Mouse (Mus musculus): ENCODE measurements around the gene Arhgef3. TPM values are rescaled to one million over a fixed set of nuclear protein-coding genes. Genes with fewer than 3 reads are reported as not detected.

Arhgef3 gene
- polyA plus RNA-seq, 1 experiment from 2014 or later = 19.9 TPM

DNA sequence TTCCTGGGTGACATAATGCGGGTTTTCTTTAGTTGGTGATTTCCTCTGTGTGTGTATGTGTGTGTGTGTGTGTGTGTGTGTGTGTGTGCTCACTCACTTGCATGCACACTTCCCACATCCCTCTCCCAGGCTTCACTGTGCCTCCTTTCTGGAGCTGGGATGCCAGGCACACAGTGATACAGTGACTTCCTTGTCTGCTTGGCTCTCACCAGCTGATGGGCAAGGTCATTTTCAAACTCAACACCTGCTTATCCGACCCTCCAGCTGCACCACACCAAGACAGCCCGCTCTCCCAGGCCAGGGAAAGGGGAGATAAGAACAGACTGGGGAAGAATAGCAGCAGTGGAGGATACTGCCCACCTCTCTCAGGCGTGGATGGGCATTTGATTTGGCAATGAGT, 52.5 kb downstream of the Arhgef3 start:
- H3K9ac ChIP-seq = no peak overlapping the region
- H3K36me3 ChIP-seq = no peaks in the 10 kb centered on the region
- H3K9me3 ChIP-seq = no peaks in the 10 kb centered on the region
- peaks cover 22% of the 10 kb centered on the region for H3K4me1 ChIP-seq
- no peak overlapping the region for H3K4me3 ChIP-seq
- no peak overlapping the region for H3K4me2 ChIP-seq
- H3K27me3 ChIP-seq = no peaks in the 10 kb centered on the region
- ATAC-seq (ENCODE audit: insufficient number of reproducible peaks, low FRiP score, low TSS enrichment, low read depth) = peak; percentile 41; the same call in 1 of the 2 replicates
- WGBS = 75% methylated on average over 4 of the region's 4 CpGs
- peak overlapping the region; percentile 19; the same call in 1 of the 2 replicates for H3K27ac ChIP-seq

DNA sequence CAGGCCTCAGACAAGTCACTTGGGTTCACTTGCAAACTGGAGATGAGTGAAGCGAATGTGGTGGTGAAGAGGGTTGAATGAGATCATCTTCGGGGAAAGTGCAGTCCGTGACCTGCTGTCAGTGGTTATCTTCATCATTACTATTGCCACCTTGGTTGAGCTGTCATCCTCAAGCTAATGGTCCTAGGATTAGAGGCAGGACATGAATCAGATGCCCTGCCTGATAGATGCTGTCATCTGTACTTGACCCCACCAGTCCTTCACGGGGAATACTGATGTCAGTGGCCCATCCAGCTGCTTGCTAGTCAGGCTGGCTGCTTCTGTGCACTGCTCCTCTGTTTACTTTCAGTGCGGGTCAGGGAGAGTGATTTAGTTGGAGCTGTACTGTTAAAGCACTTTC, 53.7 kb downstream of the Arhgef3 start:
- ATAC-seq (ENCODE audit: insufficient number of reproducible peaks, low FRiP score, low TSS enrichment, low read depth) = no peak
- no peak overlapping the region for H3K4me2 ChIP-seq
- H3K9me3 ChIP-seq = no peaks in the 10 kb centered on the region
- H3K27me3 ChIP-seq = no peaks in the 10 kb centered on the region
- H3K4me1 ChIP-seq = peaks cover 33% of the 10 kb centered on the region
- no peak overlapping the region for H3K27ac ChIP-seq
- H3K4me3 ChIP-seq = no peak overlapping the region
- H3K36me3 ChIP-seq = no peaks in the 10 kb centered on the region
- H3K9ac ChIP-seq = no peak overlapping the region
- WGBS = 85% methylated on average over 5 of the region's 5 CpGs

DNA sequence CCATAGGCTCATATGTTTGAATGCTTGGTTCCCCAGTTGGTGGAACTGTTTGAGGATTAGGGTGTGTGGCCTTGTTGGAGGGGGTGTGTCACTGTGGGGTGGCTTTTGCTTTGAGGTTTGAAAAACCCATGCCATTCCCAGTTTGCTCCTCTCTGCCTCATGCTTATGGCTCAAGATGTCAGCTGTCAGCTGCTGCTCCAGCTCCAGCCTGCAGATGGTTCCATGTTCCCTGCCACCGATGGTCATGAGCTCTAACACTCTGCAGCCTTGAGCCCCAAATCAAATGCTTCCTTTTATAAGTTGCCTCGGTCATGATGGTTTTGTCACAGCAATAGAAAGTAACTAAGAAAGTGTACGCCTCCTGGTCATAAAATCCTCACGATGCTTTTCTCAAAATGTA, 54.6 kb downstream of the Arhgef3 start:
- Histone ChIP-seq H3K4me1 (peaks cover 42% of the 10 kb centered on the region), H3K27me3 (no peaks in the 10 kb centered on the region), H3K4me2 (no peak overlapping the region), H3K9me3 (no peaks in the 10 kb centered on the region), H3K9ac (no peak overlapping the region), H3K27ac (no peak overlapping the region), H3K4me3 (no peak overlapping the region), H3K36me3 (no peaks in the 10 kb centered on the region)
- no peak for ATAC-seq (ENCODE audit: insufficient number of reproducible peaks, low FRiP score, low TSS enrichment, low read depth)
- 90% methylated on average over 4 of the region's 4 CpGs for WGBS

DNA sequence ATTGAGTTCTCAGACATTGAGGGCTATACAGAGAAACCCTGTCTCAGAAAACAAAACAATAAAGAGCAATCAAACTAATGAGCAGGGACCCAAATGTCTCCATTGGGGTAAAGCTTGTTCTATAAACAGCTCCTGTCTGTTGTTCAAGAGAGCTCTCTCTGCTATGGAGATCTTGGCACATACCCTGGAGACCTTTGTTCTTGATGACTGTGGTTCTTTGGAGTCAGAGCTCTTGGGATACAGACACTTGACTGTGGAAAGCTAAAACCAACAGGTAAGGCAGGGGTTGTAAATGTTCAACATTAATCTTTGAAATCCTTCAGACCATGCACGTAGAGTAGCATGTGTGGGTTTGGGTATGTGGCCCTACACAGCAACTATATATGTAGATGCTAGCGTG, 55.7 kb downstream of the Arhgef3 start:
- no peak overlapping the region for H3K4me2 ChIP-seq
- H3K4me3 ChIP-seq = no peak overlapping the region
- H3K27ac ChIP-seq = no peak overlapping the region
- H3K9ac ChIP-seq = no peak overlapping the region
- 93% methylated on average over 2 of the region's 2 CpGs for WGBS
- H3K27me3 ChIP-seq = no peaks in the 10 kb centered on the region
- no peak for ATAC-seq (ENCODE audit: insufficient number of reproducible peaks, low FRiP score, low TSS enrichment, low read depth)
- H3K4me1 ChIP-seq = peaks cover 51% of the 10 kb centered on the region
- H3K9me3 ChIP-seq = no peaks in the 10 kb centered on the region
- no peaks in the 10 kb centered on the region for H3K36me3 ChIP-seq

DNA sequence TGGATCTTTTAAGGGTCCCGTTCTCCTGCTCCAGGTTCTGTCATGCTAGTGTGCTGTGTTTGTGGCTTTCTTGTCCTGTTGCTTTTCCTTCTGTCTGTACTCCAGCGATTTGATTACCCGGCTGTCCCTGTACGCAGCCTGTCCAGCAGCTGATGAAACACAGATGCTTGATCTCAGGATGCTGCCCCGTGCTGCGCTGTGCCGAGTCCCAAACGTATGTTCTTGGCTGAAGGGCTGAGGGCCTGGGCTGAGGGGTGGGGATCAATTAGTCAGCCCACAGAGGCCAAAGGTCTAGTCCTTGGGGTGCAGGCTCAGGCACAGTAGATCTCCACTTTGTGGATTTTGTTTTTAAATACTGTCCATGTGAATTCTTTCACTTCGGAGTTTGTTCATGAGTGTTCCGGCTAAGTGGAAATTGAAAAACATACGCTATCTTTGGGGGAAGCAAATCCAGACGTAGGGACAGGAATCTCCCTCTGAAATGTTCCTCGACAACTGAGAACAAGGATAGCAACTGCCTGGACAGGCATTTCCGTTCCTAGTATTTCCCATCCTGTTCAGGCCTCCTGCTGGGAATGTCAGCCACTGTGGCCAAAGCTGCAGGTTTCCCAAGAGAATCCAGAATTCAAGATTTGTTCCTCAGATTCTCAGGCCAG, 56.6 kb downstream of the Arhgef3 start:
- Histone ChIP-seq H3K36me3 (no peaks in the 10 kb centered on the region), H3K27me3 (no peaks in the 10 kb centered on the region), H3K4me3 (no peak overlapping the region), H3K4me1 (peaks cover 52% of the 10 kb centered on the region), H3K4me2 (no peak overlapping the region), H3K9me3 (no peaks in the 10 kb centered on the region), H3K9ac (no peak overlapping the region), H3K27ac (no peak overlapping the region; the same call in 1 of the 2 replicates)
- ATAC-seq (ENCODE audit: insufficient number of reproducible peaks, low FRiP score, low TSS enrichment, low read depth) = no peak
- WGBS = 34% methylated on average over 14 of the region's 14 CpGs

DNA sequence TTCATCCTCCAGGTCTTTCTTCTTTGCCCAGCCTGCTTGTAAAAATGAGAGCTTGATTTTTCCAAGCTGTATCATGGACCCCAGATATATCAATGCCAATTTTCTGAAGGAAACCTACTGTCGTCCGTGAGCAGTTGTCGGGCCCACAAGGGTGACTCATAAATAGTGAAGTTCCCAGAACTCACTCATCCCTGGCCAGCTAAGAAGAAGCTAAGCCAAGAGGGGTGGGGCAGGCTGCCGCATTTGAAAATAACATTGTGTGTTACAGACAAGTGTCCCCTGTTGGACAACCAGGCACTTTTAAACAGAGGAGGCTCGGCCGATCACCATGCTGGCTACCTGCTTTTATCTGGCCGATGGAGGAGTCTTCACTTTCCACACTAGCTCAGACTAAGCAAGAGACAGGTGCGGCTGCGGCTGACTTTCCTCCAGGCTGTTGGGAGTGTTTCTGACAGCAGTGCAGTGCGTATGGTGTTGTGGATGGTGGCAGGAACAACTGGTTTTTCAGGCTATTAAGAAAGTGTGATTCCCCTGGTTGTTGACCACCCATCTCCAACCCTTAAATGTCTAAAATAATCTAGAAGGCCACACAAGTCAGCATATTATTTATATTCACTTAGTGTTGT, 58.6 kb downstream of the Arhgef3 start:
- peak overlapping the region; percentile 70 for H3K27ac ChIP-seq
- H3K27me3 ChIP-seq = no peaks in the 10 kb centered on the region
- no peaks in the 10 kb centered on the region for H3K36me3 ChIP-seq
- H3K9me3 ChIP-seq = no peaks in the 10 kb centered on the region
- ATAC-seq (ENCODE audit: insufficient number of reproducible peaks, low FRiP score, low TSS enrichment, low read depth) = no peak
- peaks cover 43% of the 10 kb centered on the region for H3K4me1 ChIP-seq
- H3K4me2 ChIP-seq = no peak overlapping the region
- no peak overlapping the region for H3K9ac ChIP-seq
- H3K4me3 ChIP-seq = no peak overlapping the region
- 46% methylated on average over 10 of the region's 10 CpGs for WGBS

DNA sequence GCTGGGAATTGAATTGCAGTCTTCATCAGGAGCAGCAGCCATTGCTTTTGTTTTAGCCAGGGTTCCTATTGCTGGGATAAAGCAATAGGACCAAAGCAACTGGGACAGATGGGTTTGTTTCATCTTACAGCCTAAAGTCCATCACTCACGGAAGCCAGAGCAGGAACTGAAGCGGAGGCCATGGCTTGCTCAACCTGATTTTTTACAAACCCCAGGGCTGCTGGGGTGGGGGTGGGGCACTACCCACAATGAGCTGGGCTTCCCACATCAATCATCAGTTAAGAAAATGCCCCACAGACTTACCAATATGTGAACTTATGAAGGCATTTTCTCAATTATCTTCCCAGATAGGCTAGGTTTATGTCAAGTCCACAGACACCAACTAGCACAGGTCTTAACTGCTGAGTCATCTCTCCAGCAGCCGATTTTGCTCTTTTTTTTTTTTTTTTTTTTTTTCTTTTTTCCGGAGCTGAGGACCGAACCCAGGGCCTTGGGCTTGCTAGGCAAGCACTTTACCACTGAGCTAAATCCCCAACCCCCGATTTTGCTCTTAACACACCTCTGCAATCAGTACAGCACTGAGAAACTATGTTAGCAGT, 59.6 kb downstream of the Arhgef3 start:
- no peak overlapping the region for H3K4me3 ChIP-seq
- H3K27me3 ChIP-seq = no peaks in the 10 kb centered on the region
- no peak overlapping the region for H3K4me2 ChIP-seq
- H3K9ac ChIP-seq = no peak overlapping the region
- H3K27ac ChIP-seq = 0 out of 2 replicates have a peak overlapping the region, but pooled peaks have one; percentile 1
- H3K4me1 ChIP-seq = peaks cover 52% of the 10 kb centered on the region
- no peaks in the 10 kb centered on the region for H3K9me3 ChIP-seq
- no peak for ATAC-seq (ENCODE audit: insufficient number of reproducible peaks, low FRiP score, low TSS enrichment, low read depth)
- 49% methylated on average over 6 of the region's 6 CpGs for WGBS
- no peaks in the 10 kb centered on the region for H3K36me3 ChIP-seq

DNA sequence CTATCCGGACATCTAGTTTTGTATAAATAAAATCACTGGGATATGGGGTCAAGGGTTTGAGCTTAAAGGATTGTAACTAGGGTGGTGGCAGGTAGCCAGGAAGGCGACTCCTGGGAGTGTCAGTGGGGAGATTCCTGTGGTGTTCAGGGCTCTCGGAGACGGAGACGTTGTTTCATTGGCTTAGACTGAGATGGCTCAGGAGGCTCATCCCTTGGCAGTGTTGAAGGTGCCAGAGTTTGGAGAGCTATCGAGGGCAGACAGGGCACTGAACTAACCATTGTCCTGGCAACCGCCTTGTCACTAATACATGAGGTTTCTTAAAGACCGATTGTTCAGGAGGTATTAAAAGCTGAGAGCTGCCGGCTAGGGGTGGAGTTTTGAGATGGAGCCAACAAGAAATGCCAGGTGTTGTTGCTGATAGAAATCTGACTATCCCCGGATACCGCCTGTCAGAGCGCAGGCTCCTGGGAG, 60.2 kb downstream of the Arhgef3 start:
- Histone ChIP-seq H3K9ac (no peak overlapping the region), H3K9me3 (no peaks in the 10 kb centered on the region), H3K36me3 (no peaks in the 10 kb centered on the region), H3K27me3 (no peaks in the 10 kb centered on the region), H3K4me1 (peaks cover 52% of the 10 kb centered on the region), H3K27ac (0 out of 2 replicates have a peak overlapping the region, but pooled peaks have one; percentile 2), H3K4me3 (no peak overlapping the region), H3K4me2 (no peak overlapping the region)
- no peak for ATAC-seq (ENCODE audit: insufficient number of reproducible peaks, low FRiP score, low TSS enrichment, low read depth)
- WGBS = 33% methylated on average over 12 of the region's 12 CpGs

DNA sequence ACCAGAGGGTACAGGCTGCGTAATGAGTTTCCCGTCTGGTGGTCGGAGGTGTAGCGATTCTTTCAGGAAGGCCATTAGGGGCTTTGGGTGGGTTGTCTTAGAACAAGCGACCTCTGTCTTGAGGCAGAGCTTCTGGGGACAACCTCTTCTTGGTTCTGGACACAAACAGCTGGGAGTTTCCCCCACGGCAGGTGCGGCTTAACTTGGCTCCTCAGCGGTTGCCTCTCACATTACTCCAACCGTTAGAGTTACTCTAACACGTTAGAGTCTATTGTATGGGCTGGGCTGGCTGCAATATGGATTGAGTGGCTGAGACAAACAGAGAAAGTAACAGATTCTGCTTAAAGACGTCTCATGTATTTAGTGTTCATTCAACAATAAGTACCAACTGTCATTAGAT, 60.6 kb downstream of the Arhgef3 start:
- peaks cover 52% of the 10 kb centered on the region for H3K4me1 ChIP-seq
- H3K4me2 ChIP-seq = no peak overlapping the region
- no peaks in the 10 kb centered on the region for H3K9me3 ChIP-seq
- 0 out of 2 replicates have a peak overlapping the region, but pooled peaks have one; percentile 2 for H3K27ac ChIP-seq
- no peak overlapping the region for H3K4me3 ChIP-seq
- H3K9ac ChIP-seq = no peak overlapping the region
- no peaks in the 10 kb centered on the region for H3K36me3 ChIP-seq
- no peak for ATAC-seq (ENCODE audit: insufficient number of reproducible peaks, low FRiP score, low TSS enrichment, low read depth)
- 47% methylated on average over 11 of the region's 11 CpGs for WGBS
- H3K27me3 ChIP-seq = no peaks in the 10 kb centered on the region

DNA sequence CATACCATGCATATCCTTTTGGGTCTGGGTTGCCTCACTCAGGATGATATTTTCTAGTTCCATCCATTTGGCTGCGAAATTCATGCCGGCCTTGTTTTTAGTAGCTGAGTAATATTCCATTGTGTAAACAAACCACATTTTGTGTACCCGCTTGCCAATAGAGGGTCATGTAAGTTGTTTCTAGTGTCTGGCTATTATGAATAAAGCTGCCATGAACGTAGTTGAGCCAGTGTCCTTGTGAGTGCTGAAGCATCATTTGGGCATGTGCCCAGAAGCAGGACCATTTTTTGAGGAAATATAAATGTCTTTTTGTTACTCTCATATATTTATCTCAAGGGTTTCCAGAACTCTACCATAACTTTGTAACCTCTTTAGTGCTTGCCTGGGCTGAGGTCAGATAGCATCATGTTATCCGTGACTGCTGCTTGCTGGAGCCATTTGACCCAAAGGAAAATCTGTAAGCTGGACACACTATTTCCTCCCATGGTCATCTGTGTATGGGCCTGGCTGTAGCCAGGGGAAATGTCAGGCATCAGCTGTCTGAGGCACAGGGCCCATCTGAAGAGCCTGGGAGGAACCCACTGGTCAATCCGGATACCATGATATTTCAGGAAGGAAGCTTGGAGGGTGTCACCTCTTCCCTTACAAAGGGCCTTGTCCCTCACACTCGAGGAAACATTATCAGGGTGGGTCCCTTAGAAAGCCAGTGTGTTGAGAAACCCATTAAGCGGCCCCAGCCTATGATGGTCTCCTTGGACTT, 63.3 kb downstream of the Arhgef3 start:
- Histone ChIP-seq H3K9ac (no peak overlapping the region), H3K4me2 (no peak overlapping the region), H3K27me3 (no peaks in the 10 kb centered on the region), H3K36me3 (no peaks in the 10 kb centered on the region), H3K4me3 (no peak overlapping the region), H3K27ac (peak overlapping the region; percentile 59; the same call in 1 of the 2 replicates), H3K4me1 (peaks cover 44% of the 10 kb centered on the region), H3K9me3 (no peaks in the 10 kb centered on the region)
- WGBS = 84% methylated on average over 8 of the region's 8 CpGs
- ATAC-seq (ENCODE audit: insufficient number of reproducible peaks, low FRiP score, low TSS enrichment, low read depth) = no peak

DNA sequence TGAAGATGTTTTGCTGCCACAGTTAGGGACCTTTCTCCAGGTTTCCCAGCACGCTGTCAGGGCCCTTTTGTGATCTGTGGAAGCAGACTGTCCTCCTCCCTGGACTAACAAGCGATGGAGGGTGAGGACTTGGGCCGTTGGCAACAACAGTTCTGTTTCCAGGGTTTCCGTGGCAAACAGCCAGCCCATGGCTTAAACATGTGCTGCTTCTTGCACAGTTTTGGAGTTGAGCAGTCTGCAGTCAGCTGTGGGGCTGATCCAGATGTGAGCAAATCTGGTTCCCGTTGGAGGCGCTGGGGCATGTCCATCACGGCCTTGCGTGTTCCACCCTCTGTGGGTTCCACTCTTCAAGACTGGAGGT, 63.8 kb downstream of the Arhgef3 start:
- Histone ChIP-seq H3K27ac (peak overlapping the region; percentile 59), H3K4me1 (peaks cover 39% of the 10 kb centered on the region), H3K4me2 (no peak overlapping the region), H3K9me3 (no peaks in the 10 kb centered on the region), H3K36me3 (no peaks in the 10 kb centered on the region), H3K9ac (no peak overlapping the region), H3K4me3 (no peak overlapping the region), H3K27me3 (no peaks in the 10 kb centered on the region)
- ATAC-seq (ENCODE audit: insufficient number of reproducible peaks, low FRiP score, low TSS enrichment, low read depth) = peak; percentile 46; the same call in 1 of the 2 replicates
- WGBS = 28% methylated on average over 8 of the region's 8 CpGs

DNA sequence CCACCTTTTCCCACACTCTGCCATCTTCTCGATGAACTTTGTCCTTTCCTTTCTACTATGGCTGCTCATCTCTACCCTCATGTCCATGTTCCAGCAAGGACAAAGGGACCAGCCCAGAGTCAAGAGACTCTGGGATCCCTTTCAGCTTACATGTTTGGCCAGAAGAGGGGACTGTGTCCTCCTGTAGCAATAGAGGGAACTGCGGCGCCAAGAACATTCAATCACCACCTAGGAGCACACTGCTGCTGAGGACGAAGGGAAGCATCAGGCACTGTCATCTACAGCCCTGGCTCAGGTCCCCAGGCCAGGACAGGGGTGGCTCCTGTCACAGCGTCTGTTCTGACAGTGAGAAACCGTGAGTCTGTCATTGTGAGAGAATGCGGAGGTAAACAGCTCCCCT, 65.1 kb downstream of the Arhgef3 start:
- WGBS = 89% methylated on average over 7 of the region's 7 CpGs
- Histone ChIP-seq H3K4me1 (peaks cover 30% of the 10 kb centered on the region), H3K4me2 (no peak overlapping the region), H3K9ac (no peak overlapping the region), H3K27ac (no peak overlapping the region), H3K4me3 (no peak overlapping the region), H3K9me3 (no peaks in the 10 kb centered on the region), H3K27me3 (no peaks in the 10 kb centered on the region), H3K36me3 (no peaks in the 10 kb centered on the region)
- ATAC-seq (ENCODE audit: insufficient number of reproducible peaks, low FRiP score, low TSS enrichment, low read depth) = no peak

All from limb, embryonic 15.5 days (tissue).